Mouse (Mus musculus): ENCODE data around the gene Mgat5b. TPM values are rescaled to one million over a fixed set of nuclear protein-coding genes. Genes with fewer than 3 reads are reported as not detected.

The Mgat5b gene
- polyA plus RNA-seq, 1 experiment from 2014 or later = 6.6 TPM

Other genes with a start within 250 kb of the Mgat5b start
- not detected in 2 replicates for gene St6galnac1, start 143.4 kb upstream of the Mgat5b start, polyA plus RNA-seq (2014; fragmentation: Nextera tagmentation; extraction: Ambion mirVana)
- 57.9 and 61.8 TPM in 2 replicates for gene Mxra7, start 90.8 kb upstream of the Mgat5b start, polyA plus RNA-seq (2014; fragmentation: Nextera tagmentation; extraction: Ambion mirVana)
- 61.6 and 70.6 TPM in 2 replicates for gene Mettl23, start 75.6 kb upstream of the Mgat5b start, polyA plus RNA-seq (2014; fragmentation: Nextera tagmentation; extraction: Ambion mirVana)
- 88.8 and 91.3 TPM in 2 replicates for gene Jmjd6, start 75.4 kb upstream of the Mgat5b start, polyA plus RNA-seq (2014; fragmentation: Nextera tagmentation; extraction: Ambion mirVana)
- gene Mfsd11, start 66.4 kb upstream of the Mgat5b start, polyA plus RNA-seq (2014; fragmentation: Nextera tagmentation; extraction: Ambion mirVana) = 37.0 and 38.6 TPM in 2 replicates
- gene Srsf2, start 65.8 kb upstream of the Mgat5b start, polyA plus RNA-seq (2014; fragmentation: Nextera tagmentation; extraction: Ambion mirVana) = 935 and 944 TPM in 2 replicates
- gene Sec14l1, start 196.3 kb downstream of the Mgat5b start, polyA plus RNA-seq (2014; fragmentation: Nextera tagmentation; extraction: Ambion mirVana) = 36.7 and 36.9 TPM in 2 replicates